Mouse (Mus musculus) spleen, adult 2 months (tissue): ENCODE data around the gene Muc4.

Experiments
- CTCF ChIP-seq: fragments of 200-500 bp; IDR thresholded peaks from 2 replicates; pipeline ENCODE4 v1.5.1; 2011; ENCODE audit warnings: mild to moderate bottlenecking, inconsistent platforms; ENCODE audit not compliant: insufficient read depth, insufficient read length, insufficient replicate concordance; ENCODE audit errors: extremely low read depth
- POLR2A ChIP-seq: fragments of 200-500 bp; IDR thresholded peaks from 2 replicates; pipeline ENCODE4 v1.6.1; 2011; ENCODE audit warnings: low read depth, low read length, inconsistent platforms

- TF ChIP-seq CTCF (no peak), POLR2A (no peak)
Measured at GRCm38 (mm10) chr16:32715364-32715763, 20.3 kb upstream of the Muc4 start.
